Comparison of ENCODE assay signal across 19 mouse cellular contexts in genomic region chr8:72277244-72277643, GRCm38 (mm10). TPM values are rescaled to one million over a fixed set of nuclear protein-coding genes. Genes with fewer than 3 reads are reported as not detected.
DNase-seq lines count a peak whose midpoint lies in the region; ATAC-seq lines count a peak whose summit lies in the region.
"Had no signal": no experiment of that assay in that cellular context is flagged by ENCODE, and none has a peak within 500 bp of the region (broad histone marks: within the 10 kb centered on the region; RNA-seq: fewer than 3 reads in every experiment).

No protein-coding gene starts in this region.

- no peaks in the 10 kb centered on the region for H3K36me3 ChIP-seq in liver, embryonic 15.5 days (replicated peaks)
- H3K36me3 ChIP-seq in forebrain, embryonic 12.5 days (replicated peaks): no peaks in the 10 kb centered on the region
- H3K36me3 ChIP-seq: embryonic facial prominence, embryonic 15.5 days; limb, embryonic 13.5 days; midbrain, embryonic 10.5 days had no signal

- ATAC-seq in liver, embryonic 15.5 days (ENCODE audit: insufficient read depth): 0 out of 2 replicates have a peak, but pooled peaks have one; percentile 30
- ATAC-seq in forebrain, embryonic 12.5 days (ENCODE audit: low FRiP score): no peak
- ATAC-seq: forebrain, embryonic 14.5 days; intestine, postnatal 0 days had no signal

- DNase-seq in ovary, adult 18-20 months (ENCODE audit: low spot score): peak; percentile 64
- DNase-seq in ovary, postnatal 14 days (ENCODE audit: low spot score): no peak
- peak; percentile 37 for DNase-seq in c-Kit-positive CD71-positive TER-119-positive erythroid progenitor cells, embryonic 14.5 days (ENCODE audit: low spot score)
- no peak for DNase-seq in embryo, embryonic 10 days (ENCODE audit: low spot score)
- DNase-seq in thymus, postnatal 14 days: no peak
- no peak for DNase-seq in embryo, embryonic 10.5 days (ENCODE audit: low spot score)
- DNase-seq: lung, postnatal 10 days; right cerebral cortex, postnatal 14 days; thymus, postnatal 25 days had no signal

- peaks cover 12% of the 10 kb centered on the region for H3K4me1 ChIP-seq in liver, embryonic 15.5 days (replicated peaks)
- H3K4me1 ChIP-seq in forebrain, embryonic 12.5 days: no peaks in the 10 kb centered on the region
- H3K4me1 ChIP-seq: embryonic facial prominence, embryonic 15.5 days; midbrain, embryonic 10.5 days had no signal

- no peak overlapping the region for H3K4me2 ChIP-seq in liver, embryonic 15.5 days
- H3K4me2 ChIP-seq in forebrain, embryonic 12.5 days: no peak overlapping the region
- H3K4me2 ChIP-seq: embryonic facial prominence, embryonic 15.5 days; limb, embryonic 13.5 days had no signal

- WGBS in liver, embryonic 15.5 days (ENCODE audit: insufficient replicate concordance): 12% methylated on average over 3 of the region's 3 CpGs
- WGBS in forebrain, embryonic 12.5 days: 78% methylated on average over 3 of the region's 3 CpGs

- H3K4me3 ChIP-seq in liver, embryonic 15.5 days (replicated peaks): no peak overlapping the region
- no peak overlapping the region for H3K4me3 ChIP-seq in forebrain, embryonic 12.5 days (replicated peaks)
- H3K4me3 ChIP-seq: embryonic facial prominence, embryonic 15.5 days; layer of hippocampus, adult 2 months; left cerebral cortex, adult 2 months; limb, embryonic 13.5 days; midbrain, embryonic 10.5 days had no signal

- H3K9ac ChIP-seq in liver, embryonic 15.5 days: no peak overlapping the region
- no peak overlapping the region for H3K9ac ChIP-seq in forebrain, embryonic 12.5 days
- H3K9ac ChIP-seq: embryonic facial prominence, embryonic 15.5 days; limb, embryonic 13.5 days had no signal

- no peak overlapping the region for H3K27ac ChIP-seq in liver, embryonic 15.5 days (replicated peaks)
- no peak overlapping the region for H3K27ac ChIP-seq in forebrain, embryonic 12.5 days
- H3K27ac ChIP-seq: embryonic facial prominence, embryonic 15.5 days; kidney, postnatal 0 days; layer of hippocampus, adult 2 months; left cerebral cortex, adult 2 months; limb, embryonic 13.5 days; midbrain, embryonic 10.5 days had no signal

- no peaks in the 10 kb centered on the region for H3K9me3 ChIP-seq in liver, embryonic 15.5 days (replicated peaks)
- no peaks in the 10 kb centered on the region for H3K9me3 ChIP-seq in forebrain, embryonic 12.5 days
- H3K9me3 ChIP-seq: embryonic facial prominence, embryonic 15.5 days; limb, embryonic 13.5 days; midbrain, embryonic 10.5 days had no signal

- no peaks in the 10 kb centered on the region for H3K27me3 ChIP-seq in liver, embryonic 15.5 days
- H3K27me3 ChIP-seq in forebrain, embryonic 12.5 days: peaks cover 5% of the 10 kb centered on the region; the same call in 1 of the 2 replicates
- H3K27me3 ChIP-seq: embryonic facial prominence, embryonic 15.5 days; limb, embryonic 13.5 days had no signal

RNA-seq across cellular contexts. Expression of gene Gm10282, which starts 27.8 kb away (rescaled TPM):
- polyA plus RNA-seq in liver, embryonic 15.5 days (2015; fragmentation: Nextera tagmentation; extraction: Ambion mirVana): 4.9 and 7.2 TPM in 2 replicates
- polyA plus RNA-seq in forebrain, embryonic 12.5 days (2016; fragmentation: Nextera tagmentation; extraction: Ambion mirVana): 34.4 and 36.6 TPM in 2 replicates

RNA-seq across cellular contexts. Expression of gene Ap1m1, which starts 37.4 kb away (rescaled TPM):
- 57.0 and 61.7 TPM in 2 replicates for polyA plus RNA-seq in liver, embryonic 15.5 days (2015; fragmentation: Nextera tagmentation; extraction: Ambion mirVana)
- 193 and 196 TPM in 2 replicates for polyA plus RNA-seq in forebrain, embryonic 12.5 days (2016; fragmentation: Nextera tagmentation; extraction: Ambion mirVana)

RNA-seq across cellular contexts. Expression of gene Klf2, which starts 41.6 kb away (rescaled TPM):
- polyA plus RNA-seq in liver, embryonic 15.5 days (2015; fragmentation: Nextera tagmentation; extraction: Ambion mirVana): 2.6 and 3.1 TPM in 2 replicates
- polyA plus RNA-seq in forebrain, embryonic 12.5 days (2016; fragmentation: Nextera tagmentation; extraction: Ambion mirVana): 4.6 and 5.0 TPM in 2 replicates

RNA-seq across cellular contexts. Expression of gene Fam32a, which starts 57.7 kb away (rescaled TPM):
- polyA plus RNA-seq in liver, embryonic 15.5 days (2015; fragmentation: Nextera tagmentation; extraction: Ambion mirVana): 32.2 and 33.9 TPM in 2 replicates
- polyA plus RNA-seq in forebrain, embryonic 12.5 days (2016; fragmentation: Nextera tagmentation; extraction: Ambion mirVana): 78.2 and 87.0 TPM in 2 replicates

Comparison
In these comparisons a context has a peak if more than half of its experiments do, and no peak if none do; other contexts are left out.
1. DNase-seq: peak in ovary, adult 18-20 months (single experiment) and c-Kit-positive CD71-positive TER-119-positive erythroid progenitor cells, embryonic 14.5 days (single experiment); none in ovary, postnatal 14 days (single experiment), embryo, embryonic 10 days (single experiment), thymus, postnatal 14 days (single experiment) and embryo, embryonic 10.5 days (single experiment).